Mouse (Mus musculus) right cerebral cortex, postnatal 36 days (tissue): ENCODE results near the gene Ralgps2.

ENCODE experiments used
- DNase-seq, 2 experiments: peaks; one replicate each; pipeline ENCODE4 v3.0.0; 2022; ENCODE audit warnings: low spot score in 2 of 2, mixed read lengths in 1 of 2

Ralgps2 gene

DNA sequence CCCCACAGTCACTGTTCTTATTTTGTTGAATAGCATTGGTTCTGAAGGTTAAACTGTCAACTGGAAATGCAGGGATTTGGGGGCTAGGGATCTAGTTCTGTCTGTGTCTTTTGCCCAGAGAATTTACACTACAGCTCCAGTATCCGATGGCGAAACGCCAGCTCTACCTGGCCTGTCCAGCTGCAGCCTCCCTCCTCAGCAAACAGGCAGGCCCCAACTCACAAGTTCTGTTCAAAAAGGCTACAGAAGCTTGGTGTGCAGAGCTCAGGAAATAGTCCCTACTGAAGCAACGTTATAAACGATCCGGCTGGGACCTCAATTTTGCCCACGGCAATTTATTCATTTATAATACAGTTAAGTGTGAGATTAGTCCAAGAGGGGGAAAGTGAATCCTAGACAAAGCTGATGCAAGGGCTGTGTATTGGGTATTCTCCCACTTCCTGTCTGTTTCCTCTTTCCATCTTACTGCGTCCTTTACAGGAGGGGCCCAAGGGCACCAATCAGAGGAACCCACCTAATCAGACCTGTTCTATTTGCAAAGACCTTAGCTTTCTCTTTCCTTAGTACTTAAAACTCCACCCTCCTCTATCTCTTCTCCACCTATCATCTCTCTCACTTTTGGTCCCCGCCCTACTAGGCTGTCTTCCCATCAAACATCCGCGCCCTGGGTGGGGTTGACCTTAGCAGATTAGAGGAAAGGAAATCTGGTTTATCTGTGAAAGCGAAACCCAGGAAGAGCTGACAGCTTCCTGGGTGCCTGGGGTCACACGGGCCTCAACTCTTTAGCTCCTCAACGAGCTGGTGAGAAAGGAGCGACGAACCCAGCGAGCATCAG, 16.7 kb upstream of the Ralgps2 start:
- no peak for DNase-seq

DNA sequence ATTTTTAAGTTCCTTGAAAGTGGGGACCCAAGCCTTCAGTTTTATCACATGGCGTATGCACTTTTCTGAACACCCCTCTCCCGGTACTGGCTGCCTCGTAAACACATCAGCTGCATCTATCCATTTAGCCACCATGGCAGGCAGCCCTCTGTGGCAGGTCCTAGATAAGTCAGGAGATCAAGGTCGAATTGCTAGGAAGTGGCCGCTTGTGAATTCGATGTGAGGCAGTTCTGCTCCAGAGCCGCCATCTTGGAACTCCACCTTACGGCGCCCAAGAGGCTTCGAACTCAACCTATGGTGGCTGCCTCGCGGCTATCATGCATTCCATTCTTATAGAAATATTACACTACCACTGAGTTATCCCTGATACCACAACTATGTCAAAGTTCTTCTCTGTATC, 14.8 kb upstream of the Ralgps2 start:
- no peak for DNase-seq

DNA sequence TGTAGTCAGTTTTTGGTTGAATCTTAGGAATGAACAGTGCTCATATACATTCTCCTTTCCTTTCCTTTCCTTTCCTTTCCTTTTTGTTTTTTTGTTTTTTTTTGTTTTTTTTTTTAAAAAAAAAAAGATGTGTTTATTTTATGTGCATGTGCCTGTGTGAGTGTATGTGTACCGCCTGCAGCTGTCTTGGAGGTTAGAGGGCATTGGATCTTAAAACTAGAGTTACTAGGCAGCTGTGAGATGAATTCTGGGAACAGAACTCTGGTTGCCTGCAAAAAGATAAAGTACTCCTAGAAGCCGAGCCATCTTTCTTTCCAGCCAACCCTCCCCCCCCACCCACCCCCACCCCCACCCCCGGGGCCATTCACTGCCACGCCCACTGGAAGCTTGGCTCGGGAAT, 10.9 kb upstream of the Ralgps2 start:
- DNase-seq: no peak

DNA sequence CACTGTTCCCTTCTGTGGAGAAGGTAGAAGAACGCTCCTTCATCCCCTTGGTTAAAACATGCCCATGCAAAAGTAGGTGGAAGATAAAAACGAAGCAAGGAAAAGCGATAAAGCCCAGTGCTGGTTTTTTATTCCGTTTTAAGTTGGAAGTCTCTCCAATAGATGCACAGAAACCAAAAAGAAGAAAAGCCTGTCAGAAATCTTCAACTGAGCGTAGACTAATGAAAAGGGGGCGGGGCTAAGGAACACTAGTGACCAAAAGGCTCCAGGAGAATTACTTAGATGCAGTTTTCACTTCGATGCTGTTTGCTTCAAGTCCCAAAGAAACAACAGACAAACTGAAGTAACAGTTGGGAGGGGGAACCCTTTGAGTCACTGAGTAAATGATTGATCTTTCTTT, 1.2 kb upstream of the Ralgps2 start:
- DNase-seq: no peak

DNA sequence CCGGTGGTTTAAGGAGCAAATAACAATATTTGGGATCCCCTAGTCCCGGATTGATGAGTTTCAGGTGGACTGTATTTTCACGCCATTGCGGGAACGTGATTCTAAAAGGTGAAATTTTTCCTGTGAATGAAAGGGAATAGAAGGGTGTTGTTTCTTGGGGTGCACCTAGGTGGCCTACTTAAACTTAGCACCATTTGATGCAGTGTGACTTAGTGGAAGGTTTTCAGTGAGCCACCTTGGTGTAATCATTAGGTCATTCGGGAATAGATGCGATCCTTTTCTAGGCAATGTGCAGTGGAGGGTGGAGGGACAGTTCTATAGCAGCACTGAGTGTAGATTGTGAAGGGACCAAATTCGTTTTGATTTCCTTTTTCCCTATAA, 706 bp upstream of the Ralgps2 start:
- no peak for DNase-seq

DNA sequence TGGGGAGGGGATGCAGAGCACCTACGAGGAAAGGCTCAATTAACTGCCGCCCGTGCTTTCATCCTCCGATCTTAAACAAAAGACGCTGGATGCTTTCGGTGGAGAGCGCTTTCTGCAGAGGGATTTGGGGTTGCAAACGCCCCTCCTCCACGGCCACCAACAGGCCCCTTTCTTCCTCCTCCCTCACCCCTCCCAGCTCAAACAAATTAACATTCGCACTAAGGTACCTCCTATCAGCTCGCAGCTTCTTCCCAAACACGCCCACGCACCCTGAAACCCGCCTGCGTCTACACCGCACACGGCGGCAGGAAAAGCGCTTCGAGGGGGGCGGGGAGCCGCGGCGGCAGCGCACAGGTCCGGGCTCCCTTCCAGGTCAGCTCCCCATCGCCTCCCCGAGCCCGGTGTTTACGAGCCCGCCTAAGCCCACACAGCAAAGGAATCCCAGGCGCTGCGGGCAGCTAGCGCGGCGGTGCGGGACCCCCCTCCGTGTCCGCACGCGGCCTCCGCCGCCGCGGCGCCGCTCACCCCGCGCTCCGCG, 652 bp downstream of the Ralgps2 start:
- DNase-seq: peak; percentile 77 to 78

DNA sequence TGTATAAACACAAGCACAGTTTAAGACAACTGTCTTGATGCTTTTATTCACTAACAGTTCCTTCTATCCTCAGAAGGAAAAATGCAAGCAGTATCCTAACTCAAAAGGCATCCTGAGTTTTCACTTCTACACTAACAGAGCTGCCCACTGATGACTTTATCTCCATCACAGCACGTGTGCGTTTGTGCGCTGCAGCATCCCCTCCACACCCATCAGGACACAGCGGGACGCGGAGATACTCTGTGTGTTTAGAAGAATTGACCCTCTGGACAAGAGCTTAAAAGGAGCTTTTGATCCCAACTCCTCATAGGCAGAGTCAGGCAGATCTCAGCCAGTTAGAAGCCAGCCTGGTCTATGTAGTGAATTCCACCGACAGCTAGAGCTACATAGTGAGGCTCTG, 2.0 kb downstream of the Ralgps2 start:
- no peak for DNase-seq

DNA sequence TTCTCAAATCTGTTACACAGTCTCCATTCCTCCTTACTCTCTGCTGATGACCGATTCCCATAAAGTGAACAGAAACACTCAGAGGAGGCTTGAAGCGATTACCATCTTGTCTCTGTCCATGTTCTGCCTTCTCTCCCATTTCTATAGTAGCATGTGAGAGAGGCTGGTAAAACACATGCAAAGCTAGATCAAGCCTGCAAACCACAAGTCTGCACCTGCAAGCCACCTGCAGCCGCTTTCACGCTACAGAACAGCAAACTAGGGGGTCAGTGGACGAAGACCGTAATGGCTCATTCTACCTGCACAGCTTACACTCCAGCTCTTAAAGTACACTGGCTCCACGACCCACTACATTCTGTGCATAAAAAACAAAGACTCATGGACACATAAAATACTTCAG, 5.7 kb downstream of the Ralgps2 start:
- no peak for DNase-seq

DNA sequence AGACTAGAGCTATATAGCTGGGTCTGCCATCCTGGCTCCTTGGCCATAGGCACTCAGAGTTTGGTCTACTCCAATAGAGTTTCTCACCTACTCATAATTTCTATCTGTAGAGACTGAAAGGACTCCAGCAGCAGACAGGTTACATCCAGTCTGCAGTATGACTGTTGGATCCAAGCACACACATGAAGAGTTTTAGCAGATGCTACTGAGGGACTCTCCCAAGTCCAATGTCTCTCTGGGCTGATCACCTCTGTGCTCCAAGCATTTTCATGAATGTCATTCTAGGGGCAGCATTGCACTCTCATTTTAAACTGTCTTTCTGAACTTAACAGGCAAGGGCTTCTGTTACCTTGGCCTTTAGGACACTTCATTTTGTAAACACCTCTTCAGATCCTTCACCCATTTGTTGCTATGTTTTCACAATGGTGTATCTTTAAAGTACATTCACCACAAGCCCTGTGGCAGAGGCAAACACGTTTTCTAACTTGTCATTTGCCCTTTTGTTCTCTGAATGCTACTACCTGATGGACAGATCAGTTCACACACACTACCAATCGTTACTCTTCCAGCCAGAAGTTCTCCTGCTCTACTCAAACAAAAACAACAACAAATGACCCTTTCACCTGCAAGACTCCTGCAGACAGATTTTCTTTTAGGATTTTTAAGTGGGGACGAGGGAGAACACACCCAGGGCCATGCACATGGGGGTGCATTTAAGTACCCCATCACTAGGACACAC, 7.2 kb downstream of the Ralgps2 start:
- DNase-seq: no peak

DNA sequence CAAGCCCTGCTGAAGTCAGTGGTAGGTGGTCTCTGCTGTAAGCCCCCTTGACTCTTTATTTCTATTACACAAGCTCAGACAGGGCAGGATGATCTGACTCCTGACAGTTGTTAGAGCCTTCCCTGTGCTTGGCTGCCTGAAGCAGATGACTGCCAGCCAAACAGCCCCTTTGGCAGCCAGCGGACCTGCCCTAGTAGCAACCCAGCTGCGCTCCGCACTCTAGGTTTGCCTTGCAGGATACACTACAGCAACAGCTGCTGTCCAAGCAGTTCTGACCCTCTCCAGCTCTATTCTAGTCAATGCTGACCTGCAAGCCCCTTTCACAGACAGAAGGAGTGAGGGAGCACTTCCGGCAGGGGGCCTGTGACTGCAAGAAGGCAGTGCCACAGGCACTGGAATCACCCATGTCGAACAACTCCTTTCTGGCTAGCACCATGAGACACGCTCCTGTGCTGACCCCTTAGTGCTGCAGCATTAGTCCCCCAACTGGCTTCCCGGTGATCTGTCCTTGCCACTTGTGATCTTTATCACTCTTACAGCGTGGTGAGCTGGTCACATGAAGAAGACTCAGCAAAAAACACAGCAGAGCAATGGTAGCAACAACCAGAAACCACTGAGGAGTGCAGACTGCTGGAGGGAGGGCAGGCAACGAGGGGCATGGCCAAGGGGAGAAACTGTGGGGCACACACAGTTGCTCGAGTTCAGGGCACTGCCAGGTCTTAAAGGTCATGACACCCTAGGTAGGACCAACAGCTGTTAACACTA, 8.1 kb downstream of the Ralgps2 start:
- no peak for DNase-seq

DNA sequence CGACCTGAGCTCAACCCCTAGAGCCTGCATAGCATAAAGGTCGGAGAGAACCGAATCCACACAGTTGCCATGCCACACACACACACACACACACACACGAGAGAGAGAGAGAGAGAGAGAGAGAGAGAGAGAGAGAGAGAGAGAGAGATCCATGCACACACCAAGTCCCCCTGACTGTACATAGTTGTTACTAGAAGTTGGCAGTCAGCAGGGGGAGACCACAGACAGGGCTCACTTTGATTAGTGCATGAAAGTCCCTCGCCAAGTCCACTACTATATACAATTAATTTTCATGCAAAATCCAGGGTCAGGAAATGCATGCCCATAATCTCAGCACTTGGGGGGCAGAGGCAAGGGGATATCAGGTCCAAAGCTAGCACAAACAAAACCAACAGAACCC, 9.2 kb downstream of the Ralgps2 start:
- DNase-seq: no peak

DNA sequence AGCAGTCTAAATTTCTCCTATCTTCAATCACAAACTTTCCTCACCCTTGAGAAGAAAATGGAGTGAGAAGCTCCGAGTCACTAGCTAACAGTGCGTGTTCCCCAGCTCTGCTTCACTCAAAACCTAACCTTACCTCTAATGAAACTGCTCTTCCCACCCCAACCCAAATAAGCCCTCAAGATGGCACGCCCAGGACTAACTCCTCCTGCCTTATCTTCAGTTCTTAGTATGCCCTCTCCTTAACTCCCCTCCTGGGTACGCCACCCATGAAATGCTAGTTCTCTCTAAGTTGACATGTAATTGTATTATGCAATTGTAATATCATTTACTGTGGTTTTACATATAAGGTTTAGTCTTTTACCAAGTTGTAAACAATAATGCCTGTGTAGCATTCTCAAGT, 11.2 kb downstream of the Ralgps2 start:
- no peak for DNase-seq

DNA sequence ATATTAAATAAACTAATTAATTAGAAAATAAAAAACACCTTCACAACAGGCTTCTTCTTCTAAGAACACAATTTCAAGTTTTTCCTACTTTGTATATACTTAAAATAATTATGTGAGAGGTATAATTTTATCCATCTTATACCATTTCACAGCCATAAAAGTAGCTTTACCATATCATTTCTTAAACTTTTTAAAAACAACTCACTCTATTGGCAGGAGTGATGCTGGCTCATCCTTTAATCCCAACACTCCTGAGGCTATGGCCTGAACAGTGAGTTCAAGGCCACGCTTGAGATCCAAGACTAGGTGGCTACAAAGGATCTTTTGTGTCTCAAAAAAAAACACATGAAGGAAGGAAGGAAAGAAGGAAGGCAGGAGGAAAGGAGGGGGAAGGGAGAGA, 15.9 kb downstream of the Ralgps2 start:
- no peak for DNase-seq

DNA sequence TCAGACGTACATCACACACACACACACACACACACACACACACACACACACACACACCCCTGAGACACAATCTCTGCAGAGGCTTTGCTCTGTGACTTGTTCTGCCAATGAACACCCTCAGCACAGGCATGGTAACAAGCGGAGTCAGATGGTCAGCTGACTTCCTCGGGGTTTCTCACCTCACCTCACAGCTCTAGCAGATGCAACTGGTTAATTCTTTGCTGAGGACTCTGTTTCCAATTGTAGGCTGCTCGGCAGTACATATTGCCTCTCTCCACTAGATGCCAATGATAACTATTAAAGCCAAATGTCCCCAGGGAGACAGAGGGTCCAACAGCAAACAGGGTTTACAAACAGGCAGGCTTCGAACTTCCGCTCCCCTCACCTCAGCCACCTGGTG, 16.5 kb downstream of the Ralgps2 start:
- DNase-seq: no peak

DNA sequence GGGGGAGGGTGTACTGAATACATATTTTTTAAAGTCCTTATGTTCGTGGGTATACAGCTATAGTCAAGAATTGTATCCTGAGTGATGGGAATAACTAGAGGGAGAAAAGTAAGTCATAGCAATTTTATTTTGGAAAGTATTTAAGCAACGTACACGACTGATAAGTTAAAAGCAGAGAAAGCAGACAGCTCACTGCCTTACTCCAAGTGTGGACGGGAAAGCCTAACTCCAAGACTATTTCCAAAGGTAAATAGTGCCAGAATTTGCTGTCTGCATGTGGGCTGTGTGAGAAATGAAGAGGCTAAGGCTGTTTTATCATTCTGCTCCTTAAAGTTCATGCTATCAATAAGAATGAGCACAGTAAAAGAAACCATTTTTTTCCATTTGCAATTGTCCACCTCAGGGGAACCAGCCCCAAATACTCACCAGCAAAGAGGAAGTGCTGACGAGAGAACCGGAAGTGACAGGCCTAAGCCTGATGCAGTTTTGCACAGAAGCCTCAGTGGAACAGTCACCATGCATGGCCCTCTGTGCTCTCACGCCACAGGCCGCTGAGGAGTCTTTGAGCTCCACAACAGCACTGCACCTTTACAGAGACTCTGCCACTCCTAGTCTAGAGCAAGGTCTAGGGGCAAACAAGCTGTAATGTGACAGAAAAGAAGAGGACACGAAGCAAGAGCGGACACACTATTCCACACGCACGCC, 18.0 kb downstream of the Ralgps2 start:
- DNase-seq: no peak

DNA sequence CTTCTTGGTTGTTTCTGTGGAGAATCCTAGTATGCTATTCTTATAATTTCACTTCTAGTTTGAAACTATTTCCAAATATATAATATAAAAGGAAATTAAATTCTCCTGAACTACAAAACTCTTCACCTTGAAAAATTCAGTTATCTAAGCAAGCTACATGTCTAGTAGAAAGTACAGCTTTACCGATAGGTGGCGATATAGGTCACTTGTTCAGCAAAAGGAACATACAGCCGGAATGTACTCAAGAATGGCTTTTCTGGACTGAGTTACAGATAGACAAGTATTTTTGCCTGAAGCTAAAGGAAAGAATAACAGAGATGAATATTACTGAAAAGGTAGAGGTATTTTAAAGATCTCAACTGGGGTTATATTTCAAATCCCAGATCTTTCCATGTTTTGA, 22.0 kb downstream of the Ralgps2 start:
- DNase-seq: no peak

DNA sequence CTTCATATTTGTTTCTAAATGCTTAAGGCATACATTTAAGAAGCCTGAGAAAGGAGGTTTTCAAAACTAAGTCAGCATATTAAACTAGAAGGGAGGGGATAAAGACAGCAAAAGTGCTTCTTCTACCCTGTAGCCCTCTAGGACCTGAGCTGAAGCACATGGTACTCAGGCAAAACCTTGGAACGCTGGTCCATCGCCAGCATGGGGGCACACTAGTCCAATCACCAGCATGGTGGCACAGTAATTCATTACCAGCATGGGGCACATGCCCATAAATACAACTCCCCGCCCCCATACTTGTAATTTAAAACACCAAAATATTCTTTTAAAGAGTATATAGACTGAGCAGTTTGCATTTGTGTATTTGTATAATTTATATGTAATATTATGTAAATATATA, 23.1 kb downstream of the Ralgps2 start:
- DNase-seq: no peak

DNA sequence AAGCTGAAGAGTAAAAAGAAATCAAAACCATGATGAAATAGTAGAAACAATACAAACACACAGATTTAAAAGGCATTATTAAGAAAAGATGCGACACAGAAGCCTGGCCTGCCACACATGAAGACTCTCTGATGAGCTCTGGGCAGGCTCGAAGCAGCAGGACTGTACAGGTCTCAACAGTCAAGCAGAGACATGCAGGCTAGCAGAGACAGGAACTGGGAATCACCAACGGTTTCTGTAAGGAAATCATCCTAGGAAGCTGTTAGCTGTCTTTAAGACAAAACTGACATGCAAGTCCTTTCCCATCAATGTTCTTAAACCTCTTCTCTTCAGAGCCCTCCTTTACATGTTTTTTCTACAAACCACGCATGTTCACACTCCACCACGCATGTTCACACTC, 24.5 kb downstream of the Ralgps2 start:
- DNase-seq: no peak

DNA sequence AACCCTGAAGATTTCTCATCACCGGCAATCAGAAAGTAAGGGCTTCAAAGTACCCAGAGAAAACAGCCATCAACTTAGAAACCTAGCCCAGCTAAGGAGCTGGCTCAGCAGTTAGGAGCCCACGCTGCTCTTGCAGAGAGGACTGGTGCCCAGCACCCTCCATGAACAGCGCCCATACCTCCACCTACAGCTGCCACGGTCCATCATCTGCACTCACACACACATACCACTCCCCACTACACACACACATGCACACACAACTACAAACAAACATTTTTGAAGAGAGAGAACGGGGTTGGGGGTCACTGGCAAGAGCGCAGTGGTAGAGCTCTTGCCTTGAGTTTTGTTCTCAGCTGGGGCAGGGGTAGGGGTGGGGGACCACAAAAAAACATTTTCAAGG, 26.2 kb downstream of the Ralgps2 start:
- DNase-seq: no peak

DNA sequence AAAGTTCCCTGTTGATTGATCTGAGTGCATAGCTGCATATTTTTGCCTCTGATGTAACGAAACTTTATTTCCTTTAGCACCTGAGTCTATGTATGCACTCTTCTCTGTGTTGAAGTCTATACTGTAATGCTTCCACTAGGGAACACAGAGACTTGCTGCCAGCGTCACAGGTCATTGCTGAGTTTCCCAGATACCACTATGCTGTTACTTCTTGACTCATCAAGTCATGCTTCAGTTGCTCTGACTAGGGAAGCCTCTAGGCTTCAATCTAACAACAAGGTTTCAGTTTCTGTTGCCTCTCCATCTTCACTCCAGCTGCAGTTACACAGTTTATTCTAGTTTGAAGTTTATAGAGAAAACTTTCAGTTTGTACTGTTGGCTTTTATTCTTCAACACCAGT, 28.5 kb downstream of the Ralgps2 start:
- no peak for DNase-seq

DNA sequence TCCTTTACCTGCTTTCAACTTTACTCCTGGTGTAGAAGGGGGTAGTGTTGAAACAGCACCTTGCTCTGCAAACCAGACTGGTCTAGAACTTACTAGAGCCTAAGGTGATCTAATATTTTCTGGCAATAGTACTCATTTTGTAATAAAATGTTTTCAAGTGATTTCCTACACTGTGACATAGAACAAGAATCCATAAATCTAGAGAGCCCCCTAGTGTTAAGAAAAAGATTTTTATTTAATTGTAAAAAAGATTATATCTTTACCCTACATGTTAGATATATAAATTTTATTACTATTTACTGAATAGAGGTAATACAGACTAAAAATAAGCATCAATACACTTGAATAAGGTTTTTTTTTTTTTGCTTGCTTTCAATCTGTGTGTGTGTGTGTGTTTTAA, 29.6 kb downstream of the Ralgps2 start:
- DNase-seq: no peak

DNA sequence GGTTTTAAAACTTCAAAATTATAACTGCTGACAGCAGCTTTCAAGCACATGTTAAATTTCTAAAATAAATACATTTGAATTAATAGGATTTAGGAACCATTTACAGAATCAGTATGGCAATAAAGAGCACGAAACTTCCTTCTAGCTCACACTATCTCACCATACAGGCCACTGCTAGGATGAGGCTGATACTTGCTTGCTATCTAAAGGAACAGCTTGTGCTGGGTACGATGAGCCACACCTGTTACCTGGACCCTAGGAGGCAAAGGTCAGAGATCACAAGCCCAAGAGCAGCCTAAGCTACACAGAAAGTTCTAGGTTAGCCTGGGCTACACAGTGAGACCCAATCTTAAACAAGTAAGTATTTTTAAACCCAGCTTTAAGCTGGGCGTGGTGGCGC, 30.2 kb downstream of the Ralgps2 start:
- DNase-seq: no peak
